Mouse (Mus musculus): ENCODE data around the gene Zfr2. TPM values are rescaled to one million over a fixed set of nuclear protein-coding genes. Genes with fewer than 3 reads are reported as not detected.
A peak's percentile ranks its signal among the peaks of the same experiment; 100 is the strongest.

Gene Zfr2
- total RNA-seq, 2 experiments from 2014 or later, result 54.9 to 72.9 TPM

DNA sequence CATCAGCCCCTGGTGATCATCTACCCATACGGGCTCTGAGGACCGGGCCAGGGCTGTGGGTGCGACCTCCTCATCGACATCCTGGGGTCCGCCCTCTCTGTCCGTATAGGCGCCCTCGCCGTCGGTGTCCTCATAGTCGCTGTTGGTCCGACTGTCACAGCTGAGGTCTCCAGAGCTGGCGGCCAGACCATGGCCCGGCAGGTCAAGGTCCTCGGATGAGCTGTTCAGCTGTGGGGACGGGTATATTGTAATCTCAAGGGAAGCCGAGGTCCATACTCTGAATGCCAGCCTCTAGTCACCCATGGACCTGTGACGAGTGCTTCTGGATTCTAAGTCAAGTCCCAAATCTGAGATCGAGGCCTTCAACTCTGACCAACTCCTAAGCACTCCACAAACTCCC lies 40.9 kb downstream of the Zfr2 start:
- no peak for DNase-seq (ENCODE audit: low spot score in 2 of 2)
- intact Hi-C loops (cut with DNase I), result no loop called here

- intact Hi-C loops (cut with DNase I), result no loop called here
- no peak for DNase-seq (ENCODE audit: low spot score in 2 of 2)
Observed at GRCm38 (mm10) chr10:81277676-81278075, 44.7 kb downstream of the Zfr2 start.

- no peak for DNase-seq (ENCODE audit: low spot score in 2 of 2)
- intact Hi-C loops (cut with DNase I), result no loop called here
Observed at GRCm38 (mm10) chr10:81279496-81279895, 46.5 kb downstream of the Zfr2 start.

GRCm38 (mm10) chr10:81284189-81284588 lies 51.2 kb downstream of the Zfr2 start:
- intact Hi-C loops (cut with DNase I), result no loop called here
- DNase-seq (ENCODE audit: low spot score in 2 of 2), result no peak

DNA sequence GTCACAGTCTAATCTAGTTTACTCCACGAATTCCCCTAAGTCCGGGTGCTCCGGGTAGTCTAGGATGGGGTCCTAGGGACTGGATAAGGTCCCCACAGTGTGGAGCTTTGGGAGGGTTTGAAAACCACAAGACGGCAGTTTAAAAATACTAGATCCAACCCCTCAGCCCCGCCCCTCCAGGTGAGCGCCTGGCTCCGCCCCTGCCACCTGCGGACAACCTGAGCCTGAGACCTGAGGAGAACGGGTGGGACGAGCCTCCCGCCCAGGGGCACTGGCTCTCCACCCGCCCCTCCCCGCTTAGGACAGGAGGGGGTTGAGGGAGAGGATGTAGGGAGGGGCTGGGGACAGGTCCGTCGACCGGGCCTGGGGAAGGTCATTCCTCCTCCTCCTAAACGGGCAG lies 51.8 kb downstream of the Zfr2 start:
- intact Hi-C loops (cut with DNase I), result loop anchor here (5.0 kb wide), 1 partner anchor 58 kb away; the partner anchor contains the start of gene Gipc3
- DNase-seq (ENCODE audit: low spot score in 2 of 2), result no peak

DNA sequence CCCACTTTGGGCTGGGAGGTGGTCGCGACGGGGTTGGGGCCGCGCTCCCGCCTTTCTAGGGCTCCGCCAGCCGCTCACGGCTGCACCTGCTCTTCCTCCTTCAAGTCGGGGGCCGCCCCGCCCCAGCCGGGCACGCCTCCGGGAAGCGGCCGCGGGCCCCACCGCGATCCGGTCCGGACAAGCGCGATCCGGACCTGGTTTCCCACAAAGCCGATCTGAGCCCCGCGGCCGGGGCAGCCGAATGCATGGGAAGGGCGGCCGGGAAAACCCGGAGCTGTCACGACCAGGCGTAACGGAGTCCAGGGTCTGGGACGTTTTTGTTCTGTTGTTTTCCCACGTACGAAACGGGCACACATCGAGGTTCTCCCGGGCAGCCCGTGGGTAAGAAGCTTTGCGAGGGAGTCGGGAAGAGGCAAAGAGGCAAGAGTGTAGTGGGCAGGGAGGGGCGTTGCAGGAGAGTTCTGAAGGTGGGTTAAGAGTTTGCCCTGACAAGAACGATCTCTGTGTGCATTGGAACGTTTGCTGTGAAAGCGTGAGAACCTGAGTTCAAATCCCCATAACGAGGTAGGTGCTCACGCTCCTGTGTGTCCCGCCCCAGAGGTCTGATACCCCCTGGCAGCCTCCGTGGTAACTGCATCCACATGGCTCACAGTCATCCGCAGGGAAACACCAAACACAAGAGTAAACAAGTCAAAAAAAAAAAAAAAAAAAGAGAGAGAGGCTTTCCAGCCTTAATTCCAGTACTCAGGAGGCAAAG lies 52.9 kb downstream of the Zfr2 start:
- intact Hi-C loops (cut with DNase I), result loop anchor here (5.0 kb wide), 1 partner anchor 56 kb away; the partner anchor contains the start of gene Gipc3
- DNase-seq (ENCODE audit: low spot score in 2 of 2), result peak; percentile 80 to 84

DNA sequence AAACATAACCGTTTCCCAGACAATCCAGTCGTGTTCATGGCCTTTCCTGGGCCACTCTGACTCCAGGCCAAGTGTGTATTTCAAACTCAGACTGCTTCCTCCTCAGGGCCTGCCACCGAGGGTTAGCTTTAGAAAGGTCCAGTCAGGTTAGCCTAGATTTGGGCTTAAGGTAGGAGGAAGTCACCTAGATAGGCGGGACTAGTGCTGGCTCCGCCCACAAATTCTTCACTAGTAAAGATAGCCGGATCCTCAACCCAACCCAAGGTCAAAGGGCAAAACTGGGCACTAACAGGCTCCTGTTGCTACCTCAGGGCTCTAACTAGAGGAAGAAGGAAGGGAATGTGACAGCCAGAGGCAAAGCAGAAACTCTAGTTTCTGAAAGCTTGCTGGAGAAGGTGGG lies 53.6 kb downstream of the Zfr2 start:
- no peak for DNase-seq (ENCODE audit: low spot score in 2 of 2)
- intact Hi-C loops (cut with DNase I), result loop anchor here (5.0 kb wide), 1 partner anchor 56 kb away; the partner anchor contains the start of gene Gipc3

GRCm38 (mm10) chr10:81287513-81288157 lies 54.7 kb downstream of the Zfr2 start:
- intact Hi-C loops (cut with DNase I), result loop anchor here (2.0 to 5.0 kb wide), 3 partner anchors 17 to 63 kb away; partner anchors contain the start of genes Gipc3 and Hmg20b
- no peak for DNase-seq (ENCODE audit: low spot score in 2 of 2)

DNA sequence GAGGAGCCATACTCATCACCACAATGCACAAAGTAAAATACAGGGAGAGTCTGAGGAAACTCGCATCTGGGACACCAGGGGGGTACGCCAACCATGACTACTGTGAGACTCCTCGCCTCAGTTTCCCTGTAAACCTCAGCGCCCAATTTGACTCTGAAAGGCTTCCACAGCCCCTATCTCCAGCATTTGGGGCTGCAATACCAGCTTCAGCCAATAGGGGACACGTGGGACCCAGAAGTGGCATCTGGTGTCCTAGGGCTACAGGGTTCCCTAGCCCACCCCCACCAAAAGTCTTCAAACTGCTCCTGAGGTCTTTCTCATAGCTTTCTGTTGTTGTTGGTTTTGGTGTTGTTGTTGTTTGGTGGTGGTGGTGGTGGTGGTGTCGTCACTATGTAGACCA lies 55.6 kb downstream of the Zfr2 start:
- intact Hi-C loops (cut with DNase I), result loop anchor here (2.0 to 5.0 kb wide), 3 partner anchors 16 to 62 kb away; partner anchors contain the start of genes Gipc3 and Hmg20b
- DNase-seq (ENCODE audit: low spot score in 2 of 2), result no peak

- no peak for DNase-seq (ENCODE audit: low spot score in 2 of 2)
- intact Hi-C loops (cut with DNase I), result loop anchor here (2.0 to 5.0 kb wide), 3 partner anchors 16 to 62 kb away; partner anchors contain the start of genes Gipc3 and Hmg20b
Observed at GRCm38 (mm10) chr10:81289278-81289677, 56.3 kb downstream of the Zfr2 start.

GRCm38 (mm10) chr10:81289811-81290210 lies 56.9 kb downstream of the Zfr2 start:
- DNase-seq (ENCODE audit: low spot score in 2 of 2), result no peak
- intact Hi-C loops (cut with DNase I), result loop anchor here (2.0 to 5.0 kb wide), 3 partner anchors 15 to 61 kb away; partner anchors contain the start of genes Gipc3 and Hmg20b

GRCm38 (mm10) chr10:81290698-81291460 lies 57.9 kb downstream of the Zfr2 start:
- no peak for DNase-seq (ENCODE audit: low spot score in 2 of 2)
- intact Hi-C loops (cut with DNase I), result no loop called here

- no peak for DNase-seq (ENCODE audit: low spot score in 2 of 2)
- intact Hi-C loops (cut with DNase I), result no loop called here
Observed at GRCm38 (mm10) chr10:81291511-81292104, 58.7 kb downstream of the Zfr2 start, which contains the start of gene Tjp3. Gene Tjp3 (minus strand): TSS chr10:81291581.

DNA sequence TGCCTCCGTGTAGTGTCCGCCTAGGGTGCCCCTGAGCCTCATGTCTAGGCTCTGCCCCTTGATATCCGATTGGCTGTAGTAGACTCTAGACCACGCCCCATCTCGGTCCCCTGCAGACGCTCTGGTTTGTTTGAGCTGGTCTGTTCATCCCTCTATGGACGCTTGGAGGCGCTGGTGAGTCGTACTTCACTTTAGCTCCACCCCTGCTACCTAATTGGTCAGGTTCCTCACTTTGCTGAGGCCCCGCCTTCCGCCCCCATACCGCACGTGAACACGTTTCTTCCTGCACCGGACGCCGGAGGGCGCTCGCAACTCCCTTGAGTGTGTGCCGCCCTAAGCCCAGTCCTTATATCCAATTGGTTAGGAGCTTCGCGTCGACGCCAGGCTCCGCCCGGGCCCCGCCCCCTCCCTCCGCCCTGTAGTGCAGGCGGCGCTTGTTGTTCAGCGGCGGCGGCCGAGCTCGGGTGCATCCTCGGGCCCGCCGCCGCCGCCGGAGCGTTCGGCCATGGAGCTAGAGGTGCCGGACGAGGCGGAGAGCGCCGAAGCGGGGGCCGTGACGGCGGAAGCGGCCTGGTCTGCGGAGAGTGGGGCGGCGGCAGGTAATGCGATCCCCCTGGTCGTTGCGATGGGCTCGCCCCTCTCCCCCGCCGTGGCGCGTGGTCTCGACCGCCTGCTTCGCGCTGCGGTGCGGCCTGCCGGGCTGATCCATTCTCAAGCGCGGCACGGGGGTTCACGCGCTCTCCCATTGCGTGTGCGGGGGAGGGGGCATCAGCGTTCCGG lies 59.8 kb downstream of the Zfr2 start, which contains the start of gene Pip5k1c:
Pip5k1c (plus strand) TSS at position 410 of the 780 bp plus-strand sequence.
- DNase-seq (ENCODE audit: low spot score in 2 of 2), result peak; percentile 99 to 100
- intact Hi-C loops (cut with DNase I), result no loop called here

- intact Hi-C loops (cut with DNase I), result no loop called here
- no peak for DNase-seq (ENCODE audit: low spot score in 2 of 2)
Observed at GRCm38 (mm10) chr10:81293334-81294030, 60.5 kb downstream of the Zfr2 start.

DNA sequence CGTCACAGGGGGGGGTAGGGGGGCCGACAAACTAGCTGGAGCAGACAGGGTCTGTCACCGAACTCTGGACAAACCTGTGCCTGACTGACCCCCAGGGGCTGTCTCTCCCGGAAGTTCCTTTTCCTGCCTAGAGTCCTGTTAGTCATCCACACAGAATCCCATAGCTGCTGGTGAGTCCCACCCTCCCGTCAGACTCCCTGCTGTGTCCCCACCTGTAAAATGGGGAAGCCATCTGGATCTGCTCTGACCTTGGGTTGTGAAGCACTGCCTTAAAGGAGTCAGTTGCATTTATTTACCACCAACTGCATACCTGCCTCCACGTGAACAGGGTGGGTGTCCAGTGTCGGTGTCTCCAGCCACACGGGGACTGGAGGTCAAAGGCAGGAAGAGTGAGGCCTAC lies 61.5 kb downstream of the Zfr2 start:
- intact Hi-C loops (cut with DNase I), result no loop called here
- no peak for DNase-seq (ENCODE audit: low spot score in 2 of 2)

- intact Hi-C loops (cut with DNase I), result no loop called here
- peak; percentile 71 to 78 for DNase-seq (ENCODE audit: low spot score in 2 of 2)
Observed at GRCm38 (mm10) chr10:81295185-81295584, 62.2 kb downstream of the Zfr2 start.

DNA sequence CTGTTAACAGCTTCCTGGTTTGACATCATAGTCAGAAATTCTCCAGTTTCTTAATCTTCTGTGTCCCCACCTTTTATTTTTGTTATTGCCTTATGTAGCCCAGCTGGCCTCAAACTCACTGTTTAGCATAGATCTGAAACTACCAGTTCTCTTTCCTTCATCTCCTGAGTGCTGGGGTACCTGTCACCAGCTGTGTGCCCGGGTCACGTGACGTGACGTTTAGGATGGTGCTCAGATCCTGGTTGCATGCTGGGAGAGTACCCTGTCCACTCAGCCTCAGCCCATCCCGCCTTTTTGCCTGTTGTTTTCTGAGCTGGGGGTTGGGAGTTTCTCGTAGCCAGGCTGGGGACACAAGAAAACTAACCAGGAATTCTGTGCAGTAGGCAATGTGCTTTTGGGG lies 64.3 kb downstream of the Zfr2 start:
- no peak for DNase-seq (ENCODE audit: low spot score in 2 of 2)
- intact Hi-C loops (cut with DNase I), result no loop called here

All from left cerebral cortex, postnatal 36 days (tissue).